Mouse (Mus musculus): ENCODE measurements at regions not wholly inside any gene's neighbourhood (a gene's known extent, or its start where the extent isn't known, plus 50 kb on each side); places are given as distances from the start of the nearest gene placed in this dataset.

DNA sequence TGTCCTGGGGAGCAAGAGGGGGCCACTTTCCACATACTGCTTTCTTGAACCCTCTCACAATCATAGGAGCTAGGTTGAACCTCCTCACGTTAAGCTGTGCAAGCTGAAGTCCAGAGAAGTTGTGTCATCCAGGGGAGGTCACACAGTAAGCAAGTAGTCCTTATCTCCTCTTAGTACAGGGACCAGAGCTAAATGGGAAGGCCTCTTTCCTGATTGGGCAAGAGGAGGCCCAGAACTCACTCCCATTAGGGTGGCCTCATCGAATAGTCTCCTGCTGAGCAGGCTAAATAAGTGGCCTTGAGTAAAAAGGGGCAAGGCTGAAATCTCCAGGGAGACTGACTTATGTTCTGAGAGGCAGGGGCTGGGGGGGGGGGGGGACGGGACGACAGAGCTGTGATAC lies 966.5 kb downstream of the 4930447A16Rik start:
- no peak for TF ChIP-seq CTCF (conservative IDR thresholded peaks at IDR 0.05; ENCODE audit: low read length)
- no peak for TF ChIP-seq NANOG (IDR thresholded peaks at IDR 0.05; ENCODE audit: borderline replicate concordance, low read length)

Measured in E14TG2a.4 (cell line).